Mouse (Mus musculus) layer of hippocampus, postnatal 14 days (tissue): ENCODE results near the gene Medag. TPM values are rescaled to one million over a fixed set of nuclear protein-coding genes. Genes with fewer than 3 reads are reported as not detected.

Source experiments
- DNase-seq, 2 experiments: peaks; one replicate each; pipeline ENCODE4 v3.0.0; 2021 to 2022; ENCODE audit warnings: low spot score in 2 of 2, mixed read lengths in 1 of 2
- total RNA-seq, 2 experiments: library from RNA; stranded (reverse); gene quantifications; 2 replicates each; pipeline ENCODE4 v1.2.3; 2021

Medag gene
- total RNA-seq, 2 experiments from 2014 or later, result 1.6 to 1.7 TPM

- no peak for DNase-seq
Observed at GRCm38 (mm10) chr5:149427277-149428060, 15.9 kb downstream of the Medag start.

DNA sequence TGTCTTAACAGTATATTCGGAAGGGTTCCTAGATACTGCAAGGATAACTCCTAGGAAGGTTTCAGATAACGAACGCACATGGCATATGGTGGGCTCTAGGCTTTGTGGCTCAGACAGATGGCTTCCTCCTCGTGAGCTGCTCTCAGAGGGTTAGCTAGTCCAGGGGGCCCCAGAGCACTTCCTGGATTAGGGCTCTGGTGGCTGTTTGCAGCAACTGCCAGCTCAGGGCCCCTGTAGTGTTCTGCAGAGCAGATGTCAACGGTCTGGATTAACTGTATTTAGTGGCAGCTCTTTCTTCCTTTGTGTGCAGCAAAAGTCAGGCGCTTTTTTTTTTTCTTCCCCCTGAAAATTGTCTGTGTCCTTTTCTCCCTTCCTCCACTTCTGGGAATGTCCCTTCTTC, 16.8 kb downstream of the Medag start:
- DNase-seq, result no peak

DNA sequence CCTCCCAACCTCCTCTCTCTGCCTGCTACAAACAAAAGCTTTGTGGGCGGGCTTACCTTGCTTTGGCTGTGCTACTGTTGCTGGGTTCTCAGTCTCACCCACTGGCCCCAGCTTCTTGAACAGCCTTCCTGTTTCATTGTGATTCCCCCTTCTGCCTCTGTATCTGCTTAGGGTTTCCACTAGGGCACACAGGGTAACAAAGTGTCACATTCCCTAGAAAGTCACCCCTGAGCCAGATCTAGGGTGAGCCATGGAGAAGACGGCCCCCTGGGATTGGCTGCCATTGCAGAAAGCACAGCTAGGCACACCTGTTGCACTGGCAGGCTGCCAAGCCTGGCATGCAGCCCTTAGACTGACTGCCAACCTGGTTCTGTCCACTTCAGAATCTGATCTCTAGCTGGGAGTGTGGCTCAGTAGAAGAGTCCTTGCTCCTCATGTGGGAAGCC, 17.3 kb downstream of the Medag start:
- peak; percentile 41 to 46 for DNase-seq

DNA sequence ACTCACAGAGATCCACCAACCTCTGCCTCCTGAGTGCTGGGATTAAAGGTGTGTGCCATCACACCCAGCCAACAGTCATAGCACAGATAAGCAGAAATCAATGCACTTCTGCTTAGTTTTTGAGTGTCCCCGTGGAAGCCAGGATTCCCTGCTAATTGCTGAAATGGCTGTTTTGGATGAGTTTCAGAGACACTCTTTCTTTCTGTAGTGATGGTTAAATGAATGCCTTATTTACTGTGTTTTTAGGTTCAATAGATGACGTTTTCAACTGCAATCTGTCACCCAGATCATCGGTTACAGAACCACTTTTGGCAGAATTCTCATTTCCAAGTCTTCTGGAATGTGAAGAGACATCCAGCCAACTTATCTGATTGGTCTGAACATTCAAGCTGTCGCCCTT, 18.0 kb downstream of the Medag start:
- no peak for DNase-seq

DNA sequence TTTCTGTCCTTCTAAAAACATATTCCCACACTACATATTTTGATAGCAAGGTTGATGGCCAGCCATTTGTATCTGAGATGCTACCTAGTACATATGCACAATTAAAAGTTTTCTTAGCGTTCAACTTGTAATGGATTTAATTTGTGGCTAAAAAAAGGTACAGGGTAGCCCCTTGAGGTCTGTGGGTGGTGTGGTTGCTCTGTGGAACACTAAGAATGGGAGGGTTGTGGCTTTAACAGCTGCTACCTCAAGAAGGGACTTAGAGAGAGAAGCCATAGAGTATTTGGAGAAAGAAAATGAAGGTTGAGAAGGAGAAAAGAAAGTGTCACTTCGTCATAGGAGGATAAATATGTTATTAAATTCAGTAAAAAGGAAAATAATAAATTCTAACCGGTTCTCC, 19.4 kb downstream of the Medag start:
- no peak for DNase-seq

DNA sequence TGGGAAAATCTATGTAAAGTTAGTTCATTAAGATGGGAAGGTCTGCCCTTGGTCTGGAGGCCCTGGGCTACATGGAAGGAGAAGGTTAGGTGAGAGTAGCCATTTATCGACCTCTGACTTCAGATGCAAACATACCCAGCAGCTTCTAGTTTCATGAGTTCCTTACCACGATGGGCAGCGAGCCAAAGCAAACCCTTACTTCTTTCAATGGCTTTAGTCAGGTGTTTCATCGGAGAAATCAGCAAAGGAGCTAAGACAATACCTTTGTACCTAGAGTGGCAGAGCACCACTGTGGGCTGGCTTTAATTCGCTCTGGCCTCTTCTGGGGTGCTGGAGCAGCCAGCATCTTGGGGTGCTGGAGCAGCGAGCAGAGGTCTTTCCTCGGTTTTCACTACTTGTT, 22.1 kb downstream of the Medag start:
- no peak for DNase-seq

DNA sequence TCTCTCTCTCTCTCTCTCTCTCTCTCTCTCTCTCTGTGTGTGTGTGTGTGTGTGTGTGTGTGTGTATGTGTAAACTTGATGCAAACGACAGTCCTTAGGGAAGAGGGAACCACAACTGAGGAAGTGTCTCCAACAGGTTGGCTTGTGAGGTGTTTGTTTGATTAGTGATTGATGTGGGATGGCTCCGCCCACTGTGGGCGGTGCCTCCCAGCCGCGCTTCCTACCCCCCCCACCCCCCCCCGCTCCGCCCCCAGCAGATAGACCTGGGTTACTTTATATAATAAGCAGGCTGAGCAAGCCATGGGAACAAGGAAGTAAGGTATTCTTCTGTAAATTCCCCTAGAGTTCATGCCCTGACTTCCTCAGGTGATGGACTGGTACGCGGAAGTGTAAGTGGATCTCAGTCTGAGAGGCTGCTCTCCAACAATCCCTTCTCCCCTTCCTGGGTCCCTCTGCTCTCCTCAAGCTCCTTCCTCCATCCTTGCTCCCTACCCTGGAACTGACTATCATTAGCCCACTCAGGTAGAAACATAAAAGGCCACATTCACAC, 22.7 kb downstream of the Medag start:
- no peak for DNase-seq

- DNase-seq, result no peak
Observed at GRCm38 (mm10) chr5:149436541-149436940, 25.0 kb downstream of the Medag start.

GRCm38 (mm10) chr5:149437150-149437549, 25.6 kb downstream of the Medag start:
- no peak for DNase-seq

- DNase-seq, result peak; percentile 56 to 68
Observed at GRCm38 (mm10) chr5:149439531-149440179, 28.1 kb downstream of the Medag start, which contains the start of gene Tex26. Tex26 (plus strand) TSS chr5:149439660.

DNA sequence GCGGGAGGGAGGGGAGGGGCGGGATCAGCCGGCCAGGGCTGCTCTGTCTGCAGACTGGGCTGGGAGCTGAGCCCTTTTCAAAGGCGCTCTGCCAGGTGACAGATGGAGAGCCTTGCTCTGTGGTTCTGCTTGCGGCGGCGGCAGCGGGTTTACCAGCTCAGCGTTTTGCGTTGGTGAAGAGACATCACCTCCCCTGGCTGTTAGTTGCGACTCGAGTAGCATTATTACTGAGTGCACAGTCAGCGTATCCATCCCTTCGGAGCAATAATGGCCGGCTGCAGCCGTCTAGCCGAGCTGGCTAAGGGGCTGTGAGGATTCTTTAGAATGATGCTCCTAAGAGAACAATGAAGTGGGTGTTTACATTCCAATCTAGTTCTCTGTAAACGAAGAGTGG, 28.6 kb downstream of the Medag start:
- DNase-seq, result peak; percentile 76 to 81

DNA sequence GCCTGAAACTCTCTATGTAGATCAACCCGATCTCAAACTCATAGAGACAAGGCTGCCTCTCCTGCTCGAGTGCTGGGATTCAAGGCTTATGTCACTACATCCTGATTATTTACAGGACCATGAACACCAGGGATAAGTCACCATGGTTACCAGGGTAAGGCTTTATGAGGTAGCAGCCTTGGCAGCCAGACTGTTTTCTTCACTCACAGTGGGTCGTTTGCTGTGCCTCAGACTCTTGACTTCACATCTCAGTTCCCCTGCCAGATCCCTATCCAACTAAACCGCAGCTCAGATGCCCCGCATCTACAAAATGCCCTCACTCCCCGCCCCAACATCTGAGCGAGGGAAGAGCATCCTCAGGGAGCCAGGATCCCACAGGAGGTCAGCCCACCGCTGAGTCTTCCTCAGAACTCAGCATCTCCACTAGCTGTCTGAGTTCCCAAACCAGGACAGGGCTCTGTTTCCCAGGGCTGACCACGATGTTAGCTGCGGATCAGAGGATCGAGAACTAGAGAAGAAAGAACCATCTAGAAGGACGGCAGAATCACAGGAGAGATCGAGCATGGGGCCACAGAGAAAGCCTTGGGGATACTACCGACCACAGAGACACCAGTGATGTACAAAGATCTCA, 30.2 kb downstream of the Medag start:
- DNase-seq, result no peak

DNA sequence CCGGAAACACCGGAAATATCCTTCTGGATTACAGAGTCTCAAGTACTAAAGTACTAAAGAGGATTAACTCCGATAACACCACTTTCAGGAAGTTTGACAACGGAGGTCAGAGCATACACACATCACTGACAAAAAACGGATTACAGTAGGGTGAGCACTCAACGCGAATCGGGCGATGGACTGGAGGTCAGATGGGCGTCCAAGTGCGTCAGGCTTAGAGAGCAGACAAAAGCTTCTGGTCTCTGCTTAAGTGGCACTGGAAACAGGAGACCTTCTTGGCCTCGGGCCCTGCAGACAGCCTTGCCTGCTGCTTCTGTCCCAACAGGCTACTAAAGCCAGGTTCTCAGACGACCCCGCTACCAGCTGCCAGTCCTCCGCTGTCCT, 30.7 kb downstream of the Medag start:
- no peak for DNase-seq

- no peak for DNase-seq
Observed at GRCm38 (mm10) chr5:149444451-149444850, 32.9 kb downstream of the Medag start.

DNA sequence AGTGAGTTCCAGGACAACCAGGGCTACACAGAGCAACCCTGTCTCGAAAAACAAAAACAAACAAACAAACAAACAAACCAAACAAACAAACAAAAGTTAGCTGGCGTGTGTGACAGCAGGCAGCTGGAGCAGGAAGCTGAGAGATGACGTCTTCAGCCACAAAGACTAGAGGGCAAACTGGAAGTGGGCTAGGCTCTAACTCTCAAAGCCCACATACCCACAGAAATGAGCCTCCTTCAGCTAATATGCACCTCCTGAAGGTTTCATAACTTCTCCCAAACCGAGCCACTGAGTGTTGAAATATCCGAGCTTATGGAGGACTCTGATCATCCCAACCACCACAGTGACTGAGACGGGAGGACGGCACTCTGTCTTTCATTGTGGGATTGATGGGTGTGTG, 34.9 kb downstream of the Medag start:
- no peak for DNase-seq

GRCm38 (mm10) chr5:149447733-149448132, 36.2 kb downstream of the Medag start:
- no peak for DNase-seq

GRCm38 (mm10) chr5:149449406-149449805, 37.9 kb downstream of the Medag start:
- DNase-seq, result no peak

- no peak for DNase-seq
Observed at GRCm38 (mm10) chr5:149451209-149451681, 39.7 kb downstream of the Medag start.

GRCm38 (mm10) chr5:149454281-149454680, 42.7 kb downstream of the Medag start:
- peak; percentile 40 to 53 for DNase-seq

- DNase-seq, result no peak
Observed at GRCm38 (mm10) chr5:149456544-149456943, 45.0 kb downstream of the Medag start.

DNA sequence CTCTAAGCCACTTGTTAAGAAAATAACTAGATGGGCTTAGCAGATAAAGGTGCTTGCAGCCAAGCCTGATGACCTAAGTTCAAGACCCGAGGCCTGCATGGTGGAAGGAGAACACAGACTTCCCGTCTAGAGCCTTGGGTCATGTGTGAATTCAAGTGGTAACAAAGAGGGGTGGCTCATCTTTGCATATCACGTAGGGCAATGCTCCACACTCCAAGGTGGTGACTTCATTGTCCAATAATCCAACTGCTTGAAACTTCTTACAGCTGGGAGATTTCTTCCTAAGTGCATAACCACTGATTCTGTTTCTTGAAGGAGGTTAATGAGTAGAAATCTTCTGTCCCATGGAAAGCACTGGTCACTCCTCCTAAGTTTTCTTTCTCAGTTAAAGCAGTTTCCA, 50.5 kb downstream of the Medag start:
- DNase-seq, result no peak

DNA sequence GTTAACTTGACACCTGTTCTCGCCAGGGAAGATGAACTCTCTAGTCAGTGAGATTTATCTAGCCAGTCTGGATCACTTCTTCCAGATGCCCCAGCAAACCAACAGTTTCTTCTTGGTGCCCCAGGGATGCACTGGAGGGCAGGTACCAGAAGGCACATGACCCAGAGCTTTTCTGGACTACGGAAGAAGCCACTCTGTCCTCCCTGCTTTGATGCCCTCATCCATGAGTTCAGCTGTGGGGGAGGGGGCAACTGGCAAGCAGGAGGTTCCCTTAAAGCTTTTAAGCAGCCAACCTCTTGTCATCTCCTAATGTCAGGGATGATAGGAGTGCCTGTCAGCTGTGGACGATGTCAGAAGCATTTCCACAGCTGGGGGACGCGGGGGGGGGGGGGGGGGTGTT, 53.8 kb downstream of the Medag start:
- DNase-seq, result no peak
